Mouse (Mus musculus) ES-Bruce4 (cell line): ENCODE results near the gene Ppm1g.

Experiments used
- CTCF ChIP-seq: IDR thresholded peaks from one replicate; pipeline ENCODE4 v1.8.1; 2011; ENCODE audit warnings: low read depth, low read length
- POLR2A ChIP-seq: IDR thresholded peaks from one replicate; pipeline ENCODE4 v1.8.1; 2011; ENCODE audit warnings: low read length; ENCODE audit not compliant: insufficient read depth

DNA sequence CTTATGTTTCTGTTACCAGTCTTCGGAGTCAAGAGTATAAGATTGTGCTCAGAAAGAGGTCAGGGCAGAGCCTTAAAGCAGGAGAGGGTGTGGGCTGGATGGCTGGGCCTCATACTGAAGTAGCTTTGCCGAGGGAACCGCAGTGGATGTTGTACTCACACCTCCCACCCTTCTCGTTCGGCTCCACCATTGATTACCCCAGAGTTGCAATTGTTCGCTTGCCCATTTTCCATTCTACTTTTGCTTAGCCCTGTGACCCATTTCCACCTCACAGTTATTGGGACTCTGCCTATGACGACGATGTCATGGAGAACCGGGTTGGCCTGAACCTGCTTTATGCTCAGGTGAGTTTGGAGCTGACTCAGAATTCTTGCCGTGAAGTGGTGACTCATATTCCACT, 24.3 kb downstream of the Ppm1g start:
- TF ChIP-seq POLR2A (no peak), CTCF (no peak)
